Mouse (Mus musculus) C3H10T1/2 (cell line): ENCODE measurements around the gene Spesp1. TPM values are rescaled to one million over a fixed set of nuclear protein-coding genes. Genes with fewer than 3 reads are reported as not detected.

Experiments
- polyA plus RNA-seq, 2 experiments: library from polyadenylated mRNA; unstranded; fragments of >200 nt; fragmentation: generic; extraction: Trizol; gene quantifications; one replicate each; pipeline ENCODE4 v1.2.1; 2012; ENCODE audit warnings: missing spikeins in 2 of 2

The Spesp1 gene
- polyA plus RNA-seq: not detected

DNA sequence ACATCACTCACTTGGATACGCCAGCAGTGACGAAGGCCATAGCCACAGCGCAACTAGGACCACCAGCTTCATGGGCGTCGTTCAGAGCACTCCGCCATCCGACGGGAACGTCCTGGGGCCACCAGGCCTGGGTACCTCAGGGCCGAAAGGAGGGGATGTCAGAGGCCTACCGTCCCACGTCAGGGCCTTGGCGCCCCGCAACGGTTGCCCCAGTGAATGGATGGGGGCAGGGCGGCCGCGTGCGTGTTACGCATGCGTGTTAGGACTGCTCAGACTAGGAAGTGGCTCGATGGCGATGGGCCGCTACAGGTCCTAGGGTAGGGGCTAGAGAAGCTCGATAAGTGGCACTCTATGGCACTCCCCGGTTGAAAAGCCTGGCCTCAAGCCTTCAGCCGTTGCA, at the start of gene Spesp1:
TSS of gene Spesp1 (minus strand) at position 218 of the 400 bp plus-strand sequence.

Other genes with a start within 250 kb of the Spesp1 start
- 1 to 10 TPM in 1 of 2 experiments, under 1 TPM in 1; 0.36 to 3.3 TPM for gene Glce, start 159.6 kb downstream of the Spesp1 start, polyA plus RNA-seq
- gene Anp32a, start 59.1 kb upstream of the Spesp1 start, polyA plus RNA-seq: 10 to 100 TPM; 24.8 to 79.5 TPM